In the genomic region with DNA sequence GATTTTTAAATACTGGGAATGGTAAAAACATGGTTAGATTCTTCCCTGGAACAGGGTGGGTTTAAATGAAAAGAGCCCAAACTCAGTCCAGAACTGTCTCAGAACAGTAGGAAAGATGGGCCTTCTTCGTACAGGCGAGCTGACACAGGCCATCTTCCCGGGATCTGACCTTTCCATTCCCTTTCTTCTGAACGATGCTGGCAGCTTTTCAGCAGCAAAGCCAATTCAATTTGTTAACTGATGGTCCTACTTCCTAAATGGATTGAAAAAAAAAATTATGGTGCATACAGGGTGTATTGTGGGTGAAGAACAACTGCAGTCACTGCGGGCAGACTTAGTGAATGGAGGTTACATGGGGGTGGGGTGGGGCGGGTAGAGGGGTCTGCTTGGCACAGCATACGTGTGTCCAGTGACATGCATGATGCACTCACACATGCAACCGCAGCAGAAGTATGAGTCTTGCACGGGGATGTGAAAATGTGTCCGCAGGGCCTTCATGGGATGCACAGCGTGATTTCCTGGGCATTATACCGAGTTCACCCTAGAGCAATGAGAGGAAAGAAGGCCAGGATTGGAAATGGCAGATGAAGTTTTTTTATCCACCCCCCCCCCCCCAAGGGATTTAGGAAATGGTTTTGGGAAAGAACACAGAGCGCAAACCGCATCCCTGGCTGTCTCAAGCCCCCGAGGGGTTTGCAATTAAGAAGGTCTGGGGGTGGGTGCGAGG, we compare ENCODE assay signal across 8 mouse cellular contexts. TPM values are rescaled to one million over a fixed set of nuclear protein-coding genes. Genes with fewer than 3 reads are reported as not detected.
DNase-seq lines count a peak whose midpoint lies in the region; ATAC-seq and TF ChIP-seq lines count a peak whose summit lies in the region.

No protein-coding gene starts in this region.

- DNase-seq in liver, adult 2 months (ENCODE audit: extremely low read depth, low read depth, low spot score) = no peak
- DNase-seq in liver = no peak
- no peak for DNase-seq in left cerebral cortex, postnatal 10 days (ENCODE audit: extremely low spot score in 1 of 2, low spot score in 2 of 2)
- no peak for DNase-seq in left cerebral cortex, postnatal 36 days (ENCODE audit: low spot score in 2 of 2)
- no peak for DNase-seq in left cerebral cortex, postnatal 25 days (ENCODE audit: low spot score in 2 of 2)

- no peak overlapping the region; the same call in 1 of the 2 replicates for H3K9ac ChIP-seq in liver, adult 2 months (ENCODE audit: low read depth, low read length)
- peak overlapping the region; percentile 66 for H3K9ac ChIP-seq in embryonic facial prominence, embryonic 12.5 days
- H3K9ac ChIP-seq in hindbrain, embryonic 16.5 days (ENCODE audit: low read depth, low read length) = peak overlapping the region; percentile 78

- no peak for TF ChIP-seq POLR2A in liver, adult 2 months (IDR thresholded peaks at IDR 0.05; ENCODE audit: extremely low read depth, insufficient read depth, low read length)
- no peak for TF ChIP-seq POLR2A in myocyte (IDR thresholded peaks at IDR 0.05; ENCODE audit: insufficient read length, low read depth)

- H3K79me2 ChIP-seq in liver, adult 2 months (ENCODE audit: control insufficient read depth, insufficient read depth, low read length) = no peaks in the 10 kb centered on the region
- no peaks in the 10 kb centered on the region for H3K79me2 ChIP-seq in myocyte (ENCODE audit: control insufficient read depth, insufficient read depth)

- no peak overlapping the region for H3ac ChIP-seq in myocyte (ENCODE audit: control insufficient read depth, insufficient read length)

- WGBS in liver, adult 2 months = 25% methylated on average over 16 of the region's 16 CpGs
- 23% methylated on average over 15 of the region's 16 CpGs for WGBS in embryonic facial prominence, embryonic 12.5 days
- WGBS in hindbrain, embryonic 16.5 days = 15% methylated on average over 16 of the region's 16 CpGs

- peak overlapping the region; percentile 83 for H3K4me2 ChIP-seq in embryonic facial prominence, embryonic 12.5 days (replicated peaks)
- peak overlapping the region; percentile 77 for H3K4me2 ChIP-seq in hindbrain, embryonic 16.5 days (ENCODE audit: low read length)
- H3K4me2 ChIP-seq in myocyte (ENCODE audit: low read depth) = peak overlapping the region; percentile 86

- peak; percentile 29; the same call in 1 of the 2 replicates for ATAC-seq in embryonic facial prominence, embryonic 12.5 days (ENCODE audit: insufficient number of reproducible peaks, insufficient read depth, low FRiP score, low TSS enrichment)
- ATAC-seq in hindbrain, embryonic 16.5 days = peak; percentile 34

- H3K27ac ChIP-seq in liver, adult 2 months (replicated peaks; ENCODE audit: insufficient read depth, low read depth, low read length) = no peak overlapping the region
- H3K27ac ChIP-seq in embryonic facial prominence, embryonic 12.5 days = peak overlapping the region; percentile 84; the same call in 1 of the 2 replicates
- H3K27ac ChIP-seq in hindbrain, embryonic 16.5 days (ENCODE audit: low read depth, low read length) = peak overlapping the region; percentile 76

- no peaks in the 10 kb centered on the region for H3K9me3 ChIP-seq in embryonic facial prominence, embryonic 12.5 days
- H3K9me3 ChIP-seq in hindbrain, embryonic 16.5 days (ENCODE audit: control insufficient read depth, low read length) = no peaks in the 10 kb centered on the region

- no peak for TF ChIP-seq CTCF in liver, adult 2 months (IDR thresholded peaks at IDR 0.05; ENCODE audit: low read depth, low read length)

- no peaks in the 10 kb centered on the region; the same call in 1 of the 2 replicates for H3K4me1 ChIP-seq in liver, adult 2 months (ENCODE audit: control insufficient read depth, insufficient read depth, low read length)
- H3K4me1 ChIP-seq in embryonic facial prominence, embryonic 12.5 days = peaks cover 8% of the 10 kb centered on the region; the same call in 1 of the 2 replicates
- H3K4me1 ChIP-seq in hindbrain, embryonic 16.5 days (ENCODE audit: control insufficient read depth, insufficient read depth, low read depth, low read length) = peaks cover 3% of the 10 kb centered on the region

- intact Hi-C loops in left cerebral cortex, postnatal 10 days (cut with DNase I) = loop anchor here (5.0 kb wide), 2 partner anchors 73 to 278 kb away; no protein-coding TSS in a partner anchor
- intact Hi-C loops in left cerebral cortex, postnatal 36 days (cut with DNase I) = loop anchor here (5.0 to 10.0 kb wide), 4 partner anchors 42 to 278 kb away; no protein-coding TSS in a partner anchor
- intact Hi-C loops in left cerebral cortex, postnatal 25 days (cut with DNase I) = loop anchor here (5.0 kb wide), 4 partner anchors 43 to 188 kb away; a partner anchor contains a TSS

- H3K4me3 ChIP-seq in liver, adult 2 months (ENCODE audit: insufficient read depth, low read depth, low read length) = peak overlapping the region; percentile 56
- peak overlapping the region; percentile 70 for H3K4me3 ChIP-seq in embryonic facial prominence, embryonic 12.5 days
- H3K4me3 ChIP-seq in hindbrain, embryonic 16.5 days (ENCODE audit: low read length) = peak overlapping the region; percentile 77
- peak overlapping the region; percentile 35 for H3K4me3 ChIP-seq in myocyte

- no peaks in the 10 kb centered on the region for H3K27me3 ChIP-seq in liver, adult 2 months (ENCODE audit: control insufficient read depth, insufficient read depth, low read length)
- no peaks in the 10 kb centered on the region for H3K27me3 ChIP-seq in embryonic facial prominence, embryonic 12.5 days
- H3K27me3 ChIP-seq in hindbrain, embryonic 16.5 days (replicated peaks; ENCODE audit: control insufficient read depth, insufficient read depth, low read length) = no peaks in the 10 kb centered on the region
- no peaks in the 10 kb centered on the region for H3K27me3 ChIP-seq in myocyte (ENCODE audit: control insufficient read depth, insufficient read depth, insufficient read length)

- no peaks in the 10 kb centered on the region for H3K36me3 ChIP-seq in liver, adult 2 months (ENCODE audit: control insufficient read depth, insufficient read depth, low read length)
- H3K36me3 ChIP-seq in embryonic facial prominence, embryonic 12.5 days = no peaks in the 10 kb centered on the region
- no peaks in the 10 kb centered on the region for H3K36me3 ChIP-seq in hindbrain, embryonic 16.5 days (ENCODE audit: control insufficient read depth, insufficient read depth, low read length)
- no peaks in the 10 kb centered on the region for H3K36me3 ChIP-seq in myocyte (ENCODE audit: control insufficient read depth, insufficient read depth)

TF ChIP-seq in myocyte, 11 proteins besides CTCF, POLR2A, EP300 and RAD21:
- no peak for TF ChIP-seq MYOD1 (IDR thresholded peaks at IDR 0.05; ENCODE audit: control insufficient read depth in 1 of 3, insufficient read length in 2 of 3, low read depth in 2 of 3)
- no peak for TF ChIP-seq SRF (IDR thresholded peaks at IDR 0.05; ENCODE audit: control insufficient read depth, insufficient read length, low read depth)
- no peak for TF ChIP-seq REST (IDR thresholded peaks at IDR 0.05; ENCODE audit: insufficient read depth, insufficient read length)
- no peak for TF ChIP-seq USF1 (IDR thresholded peaks at IDR 0.05; ENCODE audit: low read depth)
- TF ChIP-seq MYOG (IDR thresholded peaks at IDR 0.05; ENCODE audit: control insufficient read depth in 1 of 3, insufficient read depth in 1 of 3, insufficient read length in 2 of 3, low read depth in 2 of 3) = no peak
- no peak for TF ChIP-seq TCF12 (IDR thresholded peaks at IDR 0.05; ENCODE audit: insufficient read depth, poor library complexity, severe bottlenecking)
- no peak for TF ChIP-seq MAX (IDR thresholded peaks at IDR 0.05; ENCODE audit: low read depth)
- TF ChIP-seq CEBPB (IDR thresholded peaks at IDR 0.05; ENCODE audit: insufficient read depth, poor library complexity, severe bottlenecking) = no peak
- TF ChIP-seq E2F4 (IDR thresholded peaks at IDR 0.05; ENCODE audit: insufficient read depth) = no peak
- TF ChIP-seq TCF3 (IDR thresholded peaks at IDR 0.05; ENCODE audit: insufficient read length, low read depth) = no peak
- TF ChIP-seq POLR2AphosphoS2 (IDR thresholded peaks at IDR 0.05; ENCODE audit: insufficient read length, low read depth) = no peak

RNA-seq across cellular contexts. Expression of a gene that starts 0.6 kb away (rescaled TPM):
- 0.28 and 0.47 TPM in 2 replicates for total RNA-seq in liver, adult 2 months (2014; rRNA removed)
- 1.0 and 1.1 TPM in 2 replicates for polyA plus RNA-seq in liver, adult 2 months (2012; rRNA removed)
- 8.1 and 9.1 TPM in 2 replicates for polyA plus RNA-seq in embryonic facial prominence, embryonic 12.5 days (2016; fragmentation: Nextera tagmentation; extraction: Ambion mirVana)
- 40.6 and 43.4 TPM in 2 replicates for polyA plus RNA-seq in hindbrain, embryonic 16.5 days (2015; fragmentation: Nextera tagmentation; extraction: Ambion mirVana)
- polyA plus RNA-seq in myocyte (2012; fragmentation: generic; extraction: Trizol) = 0.96 TPM
- 10 to 100 TPM; 61.6 to 87.0 TPM for total RNA-seq in left cerebral cortex, postnatal 10 days (2021)
- total RNA-seq in left cerebral cortex, postnatal 36 days (2021) = 100 to 1,000 TPM; 123 to 125 TPM
- 100 to 1,000 TPM; 116 to 117 TPM for total RNA-seq in left cerebral cortex, postnatal 25 days (2021)

Comparison
In these comparisons a context has a peak if more than half of its experiments do, and no peak if none do; other contexts are left out.
1. RNA of a gene that starts 0.6 kb away (total RNA-seq): 123 to 125 TPM in left cerebral cortex, postnatal 36 days, 116 to 117 TPM in left cerebral cortex, postnatal 25 days and 61.6 to 87.0 TPM in left cerebral cortex, postnatal 10 days; 0.28 to 0.47 TPM in liver, adult 2 months; every median in the first group is over 10 times any median in the second.
2. Peak in every context shown above with its lines, with median percentiles within 50 percentile points of each other: H3K4me3 ChIP-seq and H3K4me2 ChIP-seq.